Comparison of ENCODE assay signal across 18 mouse cellular contexts in the genomic region with DNA sequence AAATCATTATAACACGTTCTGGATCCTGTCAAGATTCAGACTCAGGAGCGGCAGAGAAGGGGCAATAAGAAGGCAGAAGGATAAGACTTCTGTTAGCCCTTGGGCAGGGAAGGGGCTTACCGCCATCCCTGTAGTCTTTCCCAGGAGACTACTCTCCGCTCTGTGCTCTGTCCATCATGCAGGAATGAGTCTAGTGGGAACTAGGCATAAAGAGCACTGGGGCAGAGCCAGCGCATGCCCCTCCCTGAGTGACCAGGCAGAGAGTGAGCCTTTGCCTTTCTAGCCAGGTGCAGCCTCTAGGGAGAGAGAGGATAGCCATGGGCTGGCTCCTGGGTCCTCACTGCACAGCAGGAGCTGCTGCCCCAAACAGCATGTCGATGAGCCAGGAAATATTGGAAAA. TPM values are rescaled to one million over a fixed set of nuclear protein-coding genes. Genes with fewer than 3 reads are reported as not detected.
DNase-seq lines count a peak whose midpoint lies in the region; ATAC-seq and TF ChIP-seq lines count a peak whose summit lies in the region.
"Had no signal": no experiment of that assay in that cellular context is flagged by ENCODE, and none has a peak within 500 bp of the region (broad histone marks: within the 10 kb centered on the region; RNA-seq: fewer than 3 reads in every experiment).

No protein-coding gene starts in this region.

- H3K9me3 ChIP-seq in hindbrain, embryonic 12.5 days (replicated peaks) = no peaks in the 10 kb centered on the region
- no peaks in the 10 kb centered on the region for H3K9me3 ChIP-seq in midbrain, embryonic 13.5 days
- no peaks in the 10 kb centered on the region for H3K9me3 ChIP-seq in liver, embryonic 12.5 days (replicated peaks)
- H3K9me3 ChIP-seq: embryonic facial prominence, embryonic 15.5 days; heart, embryonic 12.5 days; limb, embryonic 12.5 days; liver, embryonic 15.5 days had no signal

- H3K36me3 ChIP-seq in hindbrain, embryonic 12.5 days = peaks cover 36% of the 10 kb centered on the region
- peaks cover 41% of the 10 kb centered on the region for H3K36me3 ChIP-seq in midbrain, embryonic 13.5 days
- H3K36me3 ChIP-seq in liver, embryonic 12.5 days = peaks cover 59% of the 10 kb centered on the region

- H3K4me1 ChIP-seq in hindbrain, embryonic 12.5 days = peaks cover 18% of the 10 kb centered on the region
- H3K4me1 ChIP-seq in midbrain, embryonic 13.5 days (replicated peaks) = peaks cover 33% of the 10 kb centered on the region
- peaks cover 75% of the 10 kb centered on the region for H3K4me1 ChIP-seq in olfactory bulb, adult 2 months (ENCODE audit: control insufficient read depth, insufficient read depth, low read length)
- H3K4me1 ChIP-seq in liver, embryonic 12.5 days = no peaks in the 10 kb centered on the region
- H3K4me1 ChIP-seq: embryonic facial prominence, embryonic 15.5 days; limb, embryonic 12.5 days; liver, embryonic 15.5 days had no signal

- H3K9ac ChIP-seq in hindbrain, embryonic 12.5 days = no peak overlapping the region
- no peak overlapping the region for H3K9ac ChIP-seq in midbrain, embryonic 13.5 days (replicated peaks)
- no peak overlapping the region for H3K9ac ChIP-seq in liver, embryonic 12.5 days
- H3K9ac ChIP-seq: embryonic facial prominence, embryonic 15.5 days; heart, embryonic 12.5 days; limb, embryonic 12.5 days; liver, embryonic 15.5 days had no signal

- peak overlapping the region; percentile 70 for H3K27ac ChIP-seq in hindbrain, embryonic 12.5 days
- H3K27ac ChIP-seq in midbrain, embryonic 13.5 days = peak overlapping the region; percentile 91
- peak overlapping the region; percentile 93 for H3K27ac ChIP-seq in olfactory bulb, adult 2 months (ENCODE audit: insufficient read depth, low read depth, low read length)
- H3K27ac ChIP-seq in liver, embryonic 12.5 days = no peak overlapping the region
- H3K27ac ChIP-seq: embryonic facial prominence, embryonic 15.5 days; limb, embryonic 12.5 days; liver, embryonic 15.5 days had no signal

- ATAC-seq in frontal cortex, adult (ENCODE audit: low TSS enrichment) = peak; percentile 5
- ATAC-seq in hindbrain, embryonic 12.5 days (ENCODE audit: low FRiP score) = 0 out of 2 replicates have a peak, but pooled peaks have one; percentile 18
- peak; percentile 55 for ATAC-seq in midbrain, embryonic 13.5 days
- ATAC-seq in liver, embryonic 12.5 days = no peak

- DNase-seq in frontal cortex, postnatal 14 days (ENCODE audit: low spot score in 2 of 2) = no peak
- no peak for DNase-seq in retina, postnatal 1 day
- no peak for DNase-seq in testis, postnatal 14 days (ENCODE audit: low spot score)
- DNase-seq: adrenal gland, postnatal 10 days; cerebellum, adult 2 months; kidney, adult 2 months; kidney, postnatal 4 days; lung, postnatal 14 days had no signal

- TF ChIP-seq CTCF in olfactory bulb, adult 2 months (IDR thresholded peaks at IDR 0.05; ENCODE audit: insufficient read depth, low read depth, low read length) = no peak

- H3K4me3 ChIP-seq in hindbrain, embryonic 12.5 days = no peak overlapping the region
- H3K4me3 ChIP-seq in midbrain, embryonic 13.5 days (replicated peaks) = no peak overlapping the region
- no peak overlapping the region for H3K4me3 ChIP-seq in olfactory bulb, adult 2 months (ENCODE audit: insufficient read depth, low read depth, low read length)
- H3K4me3 ChIP-seq in liver, embryonic 12.5 days = no peak overlapping the region
- H3K4me3 ChIP-seq: embryonic facial prominence, embryonic 15.5 days; heart, embryonic 12.5 days; limb, embryonic 12.5 days; liver, embryonic 15.5 days had no signal

- WGBS in hindbrain, embryonic 12.5 days = 64% methylated on average over 6 of the region's 6 CpGs
- 53% methylated on average over 6 of the region's 6 CpGs for WGBS in midbrain, embryonic 13.5 days
- 59% methylated on average over 6 of the region's 6 CpGs for WGBS in olfactory bulb, adult 2 months
- WGBS in liver, embryonic 12.5 days (ENCODE audit: insufficient replicate concordance) = 77% methylated on average over 6 of the region's 6 CpGs

- no peak for TF ChIP-seq POLR2A in olfactory bulb, adult 2 months (IDR thresholded peaks at IDR 0.05; ENCODE audit: insufficient read depth, low read depth, low read length)

- H3K27me3 ChIP-seq in hindbrain, embryonic 12.5 days = no peaks in the 10 kb centered on the region
- no peaks in the 10 kb centered on the region for H3K27me3 ChIP-seq in midbrain, embryonic 13.5 days
- no peaks in the 10 kb centered on the region for H3K27me3 ChIP-seq in liver, embryonic 12.5 days (replicated peaks)
- H3K27me3 ChIP-seq: CH12.LX; embryonic facial prominence, embryonic 15.5 days; heart, embryonic 12.5 days; limb, embryonic 12.5 days; liver, embryonic 15.5 days had no signal

- no peak overlapping the region for H3K4me2 ChIP-seq in hindbrain, embryonic 12.5 days (replicated peaks)
- H3K4me2 ChIP-seq in midbrain, embryonic 13.5 days (replicated peaks) = no peak overlapping the region; the same call in 1 of the 2 replicates
- H3K4me2 ChIP-seq in liver, embryonic 12.5 days = no peak overlapping the region
- H3K4me2 ChIP-seq: embryonic facial prominence, embryonic 15.5 days; heart, embryonic 12.5 days; limb, embryonic 12.5 days; liver, embryonic 15.5 days had no signal

RNA-seq across cellular contexts. Expression of a gene that starts 9.0 kb away (rescaled TPM):
- 4.4 and 4.7 TPM in 2 replicates for polyA plus RNA-seq in hindbrain, embryonic 12.5 days (2016; fragmentation: Nextera tagmentation; extraction: Ambion mirVana)
- polyA plus RNA-seq in midbrain, embryonic 13.5 days (2015; fragmentation: Nextera tagmentation; extraction: Ambion mirVana) = 7.7 and 9.6 TPM in 2 replicates
- polyA plus RNA-seq in olfactory bulb, adult 2 months (2012; ENCODE audit: insufficient read depth, insufficient read length, low replicate concordance, missing spikeins) = not detected in 2 replicates
- polyA plus RNA-seq in liver, embryonic 12.5 days (2016; fragmentation: Nextera tagmentation; extraction: Ambion mirVana) = not detected in 2 replicates
- polyA plus RNA-seq: embryonic facial prominence, embryonic 15.5 days; heart, embryonic 12.5 days; kidney, adult 2 months; limb, embryonic 12.5 days; liver, embryonic 15.5 days had no signal

RNA-seq across cellular contexts. Expression of a gene that starts 20.9 kb away (rescaled TPM):
- polyA plus RNA-seq in hindbrain, embryonic 12.5 days (2016; fragmentation: Nextera tagmentation; extraction: Ambion mirVana) = 40.7 and 41.0 TPM in 2 replicates
- 36.8 and 36.9 TPM in 2 replicates for polyA plus RNA-seq in midbrain, embryonic 13.5 days (2015; fragmentation: Nextera tagmentation; extraction: Ambion mirVana)
- polyA plus RNA-seq in olfactory bulb, adult 2 months (2012; ENCODE audit: insufficient read depth, insufficient read length, low replicate concordance, missing spikeins) = not detected in 2 replicates
- polyA plus RNA-seq in liver, embryonic 12.5 days (2016; fragmentation: Nextera tagmentation; extraction: Ambion mirVana) = 16.3 and 16.5 TPM in 2 replicates

RNA-seq across cellular contexts. Expression of a gene that starts 38.5 kb away (rescaled TPM):
- polyA plus RNA-seq in hindbrain, embryonic 12.5 days (2016; fragmentation: Nextera tagmentation; extraction: Ambion mirVana) = not detected in 2 replicates
- not detected in 2 replicates for polyA plus RNA-seq in midbrain, embryonic 13.5 days (2015; fragmentation: Nextera tagmentation; extraction: Ambion mirVana)
- polyA plus RNA-seq in olfactory bulb, adult 2 months (2012; ENCODE audit: insufficient read depth, insufficient read length, low replicate concordance, missing spikeins) = not detected in 2 replicates
- polyA plus RNA-seq in liver, embryonic 12.5 days (2016; fragmentation: Nextera tagmentation; extraction: Ambion mirVana) = not detected in 2 replicates
- polyA plus RNA-seq: cerebellum, adult 2 months; embryonic facial prominence, embryonic 15.5 days; heart, embryonic 12.5 days; kidney, adult 2 months; limb, embryonic 12.5 days; liver, embryonic 15.5 days had no signal

Comparison
In these comparisons a context has a peak if more than half of its experiments do, and no peak if none do; other contexts are left out.
1. RNA of a gene that starts 20.9 kb away (polyA plus RNA-seq): 40.7 to 41.0 TPM in hindbrain, embryonic 12.5 days, 36.8 to 36.9 TPM in midbrain, embryonic 13.5 days and 16.3 to 16.5 TPM in liver, embryonic 12.5 days; not detected in olfactory bulb, adult 2 months; every median in the first group is over 10 times any median in the second.